Mouse (Mus musculus): Measurements from ENCODE around the gene Dlx2. TPM values are rescaled to one million over a fixed set of nuclear protein-coding genes. Genes with fewer than 3 reads are reported as not detected.
A peak's percentile ranks its signal among the peaks of the same experiment; 100 is the strongest.

Gene Dlx2
- polyA plus RNA-seq, 1 experiment, result 16.0 TPM

DNA sequence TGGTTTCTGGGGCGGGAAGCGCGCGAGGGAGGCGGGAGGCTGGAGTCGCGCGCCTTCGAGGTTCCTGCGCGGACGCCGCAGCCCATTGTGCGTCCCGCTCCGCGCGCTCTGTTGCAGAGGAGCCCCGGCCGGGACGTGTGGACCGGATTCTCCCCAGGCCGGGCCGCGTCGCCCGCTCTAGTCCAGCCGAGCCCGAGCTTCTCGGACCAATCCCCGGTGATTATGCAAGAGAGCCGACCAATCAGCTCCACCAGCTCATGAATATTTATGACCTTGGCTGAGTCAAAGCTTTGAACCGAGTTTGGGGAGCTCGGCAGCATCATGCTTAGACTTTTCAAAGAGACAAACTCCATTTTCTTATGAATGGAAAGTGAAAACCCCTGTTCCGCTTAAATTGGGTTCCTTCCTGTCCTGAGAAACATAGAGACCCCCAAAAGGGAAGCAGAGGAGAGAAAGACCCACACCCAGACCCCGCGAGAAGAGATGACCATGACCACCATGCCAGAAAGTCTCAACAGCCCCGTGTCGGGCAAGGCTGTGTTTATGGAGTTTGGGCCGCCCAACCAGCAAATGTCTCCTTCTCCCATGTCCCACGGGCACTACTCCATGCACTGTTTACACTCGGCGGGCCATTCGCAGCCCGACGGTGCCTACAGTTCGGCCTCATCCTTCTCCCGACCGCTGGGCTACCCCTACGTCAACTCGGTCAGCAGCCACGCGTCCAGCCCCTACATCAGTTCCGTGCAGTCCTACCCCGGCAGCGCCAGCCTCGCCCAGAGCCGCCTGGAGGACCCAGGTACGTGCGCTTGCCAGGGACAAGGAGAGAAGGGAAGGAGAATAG, 16.8 kb downstream of the Dlx2 start:
- Histone ChIP-seq H3K36me3 (ENCODE audit: control insufficient read depth, insufficient read depth) (peaks cover 4% of the 10 kb centered on the region), H3K4me3 (ENCODE audit: insufficient read depth, poor library complexity, severe bottlenecking) (peak overlapping the region; percentile 49), H3K79me2 (ENCODE audit: control insufficient read depth, insufficient read depth) (peaks cover 6% of the 10 kb centered on the region), H3ac (ENCODE audit: control insufficient read depth, insufficient read length, low read depth) (peak overlapping the region; percentile 82), H3K27me3 (ENCODE audit: control insufficient read depth, insufficient read depth, insufficient read length) (no peaks in the 10 kb centered on the region), H3K79me3 (ENCODE audit: low read depth) (peaks cover 1% of the 10 kb centered on the region)
- no peak for TF ChIP-seq MYOD1 (IDR thresholded peaks at IDR 0.05; ENCODE audit: control insufficient read depth, insufficient read length, low read depth)
- peak; percentile 32 for TF ChIP-seq MAX (IDR thresholded peaks at IDR 0.05)
- TF ChIP-seq MYOG (IDR thresholded peaks at IDR 0.05; ENCODE audit: control insufficient read depth, extremely low read depth, insufficient read length), result no peak
- TF ChIP-seq CEBPB (IDR thresholded peaks at IDR 0.05; ENCODE audit: low read depth), result peak; percentile 92
- no peak for TF ChIP-seq CTCF (IDR thresholded peaks at IDR 0.05; ENCODE audit: control insufficient read depth, insufficient read depth, insufficient read length)
- no peak for TF ChIP-seq FOSL1 (IDR thresholded peaks at IDR 0.05; ENCODE audit: insufficient read depth, low read length, poor library complexity, severe bottlenecking)
- TF ChIP-seq USF1 (IDR thresholded peaks at IDR 0.05; ENCODE audit: low read depth), result no peak

DNA sequence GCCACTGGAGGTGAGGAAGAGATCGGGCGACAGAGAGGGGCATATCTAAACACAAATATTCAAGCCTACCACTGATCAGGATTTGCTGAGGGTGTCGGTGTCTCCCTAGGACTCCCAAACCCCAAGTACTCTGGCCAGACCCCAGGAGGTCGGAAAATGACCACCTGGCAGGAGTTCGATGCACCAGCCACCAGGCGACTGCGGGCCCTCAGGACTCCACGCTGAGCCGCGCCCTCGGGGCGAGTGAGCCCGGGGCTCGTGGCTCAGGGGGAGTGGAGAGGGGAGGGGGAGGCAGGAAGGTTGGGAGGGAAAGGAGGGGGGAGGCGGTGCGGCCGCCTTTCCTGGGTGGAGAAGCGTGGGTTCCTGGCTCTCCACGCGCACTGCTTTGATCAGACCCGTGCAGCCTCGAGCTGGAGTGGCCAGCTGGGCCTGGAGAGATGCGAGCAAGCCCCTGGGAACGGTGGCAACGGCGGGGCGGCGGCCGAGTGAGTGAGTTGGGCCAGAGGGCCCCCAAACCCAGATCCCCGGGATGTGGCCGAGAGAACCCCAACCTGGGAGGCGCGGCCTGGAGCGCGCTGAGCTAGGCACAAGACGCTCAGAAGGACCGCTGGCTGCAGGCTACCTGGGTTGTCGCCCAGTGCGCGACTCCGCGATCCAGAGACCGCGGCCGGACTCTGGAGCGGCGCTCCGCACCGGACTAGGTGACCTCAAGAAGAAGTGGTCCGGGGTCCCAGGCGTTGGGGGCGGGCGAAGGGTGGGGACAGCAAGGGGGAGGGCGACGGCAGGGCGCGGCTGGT, 17.6 kb downstream of the Dlx2 start:
- Histone ChIP-seq H3K36me3 (ENCODE audit: control insufficient read depth, insufficient read depth) (peaks cover 4% of the 10 kb centered on the region), H3K79me3 (ENCODE audit: low read depth) (peaks cover 1% of the 10 kb centered on the region), H3K27me3 (ENCODE audit: control insufficient read depth, insufficient read depth, insufficient read length) (no peaks in the 10 kb centered on the region), H3K4me3 (ENCODE audit: insufficient read depth, poor library complexity, severe bottlenecking) (peak overlapping the region; percentile 49), H3ac (ENCODE audit: control insufficient read depth, insufficient read length, low read depth) (peak overlapping the region; percentile 82), H3K79me2 (ENCODE audit: control insufficient read depth, insufficient read depth) (peaks cover 6% of the 10 kb centered on the region)
- TF ChIP-seq MAX (IDR thresholded peaks at IDR 0.05), result peak; percentile 17
- no peak for TF ChIP-seq USF1 (IDR thresholded peaks at IDR 0.05; ENCODE audit: low read depth)
- no peak for TF ChIP-seq MYOG (IDR thresholded peaks at IDR 0.05; ENCODE audit: control insufficient read depth, extremely low read depth, insufficient read length)
- no peak for TF ChIP-seq MYOD1 (IDR thresholded peaks at IDR 0.05; ENCODE audit: control insufficient read depth, insufficient read length, low read depth)

DNA sequence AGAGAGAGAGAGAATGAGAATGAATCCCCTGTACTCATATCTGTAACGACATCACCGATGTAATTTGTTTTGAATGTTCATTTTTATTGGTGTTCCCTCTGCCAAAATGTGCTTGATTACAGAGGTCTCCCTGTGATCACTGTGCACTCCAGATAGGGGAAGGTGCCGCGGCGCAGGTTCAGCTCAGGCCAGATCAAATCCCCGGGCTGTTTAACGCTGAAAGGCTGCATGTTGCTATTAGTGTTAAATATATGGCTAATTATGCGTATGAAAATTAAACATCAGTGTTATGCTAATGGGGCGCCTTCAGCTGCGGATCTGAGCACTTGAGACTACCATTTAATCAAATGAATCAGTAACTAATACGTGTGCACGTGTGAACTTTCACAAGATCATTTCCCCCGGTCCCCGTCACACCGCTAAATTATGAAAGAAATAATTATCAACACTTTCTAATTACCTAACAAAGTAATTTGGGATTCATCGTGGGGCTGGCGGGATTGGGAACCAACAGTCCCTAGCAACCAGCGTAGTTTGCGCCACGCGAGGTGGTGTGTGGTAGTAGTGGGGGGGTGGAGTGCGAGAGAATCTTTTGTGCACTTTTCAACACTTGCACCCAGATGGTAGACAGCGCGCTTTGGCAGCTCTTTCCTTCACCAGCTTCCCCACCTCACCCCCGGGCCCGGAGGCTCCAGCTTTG, 18.4 kb downstream of the Dlx2 start, which contains the start of gene Dlx1:
TSS of gene Dlx1 (plus strand) at position 100 of the 700 bp plus-strand sequence.
- Histone ChIP-seq H3ac (ENCODE audit: control insufficient read depth, insufficient read length, low read depth) (peak within 1 kb of the TSS; percentile 82), H3K36me3 (ENCODE audit: control insufficient read depth, insufficient read depth) (peaks cover under 1% of the 10 kb centered on the region), H3K4me3 (ENCODE audit: insufficient read depth, poor library complexity, severe bottlenecking) (peak within 1 kb of the TSS; percentile 49), H3K27me3 (ENCODE audit: control insufficient read depth, insufficient read depth, insufficient read length) (no peaks in the 10 kb centered on the region), H3K79me2 (ENCODE audit: control insufficient read depth, insufficient read depth) (peaks cover 6% of the 10 kb centered on the region), H3K79me3 (ENCODE audit: low read depth) (peaks cover 1% of the 10 kb centered on the region)
- TF ChIP-seq MAX (IDR thresholded peaks at IDR 0.05), result no peak
- no peak for TF ChIP-seq CTCF (IDR thresholded peaks at IDR 0.05; ENCODE audit: control insufficient read depth, insufficient read depth, insufficient read length)
- no peak for TF ChIP-seq CEBPB (IDR thresholded peaks at IDR 0.05; ENCODE audit: low read depth)
- no peak for TF ChIP-seq MYOD1 (IDR thresholded peaks at IDR 0.05; ENCODE audit: control insufficient read depth, insufficient read length, low read depth)
- TF ChIP-seq FOSL1 (IDR thresholded peaks at IDR 0.05; ENCODE audit: insufficient read depth, low read length, poor library complexity, severe bottlenecking), result no peak
- no peak for TF ChIP-seq USF1 (IDR thresholded peaks at IDR 0.05; ENCODE audit: low read depth)
- TF ChIP-seq MYOG (IDR thresholded peaks at IDR 0.05; ENCODE audit: control insufficient read depth, extremely low read depth, insufficient read length), result no peak

DNA sequence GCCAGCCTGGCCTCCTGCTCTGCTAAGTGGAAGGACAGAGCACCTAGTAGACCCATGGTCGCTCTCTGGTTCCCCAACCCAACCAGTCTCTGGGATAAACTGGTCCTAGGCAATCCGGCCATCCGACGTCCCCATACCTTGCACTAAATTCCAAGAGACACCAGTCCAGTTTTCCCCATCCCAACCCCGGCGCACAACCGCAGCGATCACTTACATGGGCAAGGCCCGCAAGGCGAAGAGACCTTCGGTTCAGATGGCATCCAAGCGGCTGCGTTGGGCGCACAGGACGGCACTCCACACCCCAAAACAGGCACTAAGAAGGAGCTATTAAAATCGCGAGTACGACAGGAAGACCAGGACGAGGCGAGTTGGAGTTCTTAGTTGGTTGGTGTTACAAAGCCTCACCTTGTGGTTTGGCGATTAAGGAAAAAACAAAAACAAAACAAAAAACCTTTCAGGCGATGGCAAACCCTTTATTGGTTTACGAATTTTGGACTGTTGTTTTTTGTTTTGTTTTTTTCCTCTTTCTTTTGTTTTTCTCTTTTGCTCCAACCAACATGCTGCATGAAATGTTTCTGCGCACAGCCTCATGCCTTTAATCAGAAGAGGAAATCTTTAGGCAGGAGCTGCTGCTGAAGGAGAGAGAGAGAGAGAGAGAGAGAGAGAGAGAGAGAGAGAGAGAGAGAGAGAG, 19.1 kb downstream of the Dlx2 start:
- Histone ChIP-seq H3ac (ENCODE audit: control insufficient read depth, insufficient read length, low read depth) (no peak overlapping the region), H3K36me3 (ENCODE audit: control insufficient read depth, insufficient read depth) (no peaks in the 10 kb centered on the region), H3K27me3 (ENCODE audit: control insufficient read depth, insufficient read depth, insufficient read length) (no peaks in the 10 kb centered on the region), H3K4me3 (ENCODE audit: insufficient read depth, poor library complexity, severe bottlenecking) (no peak overlapping the region), H3K79me3 (ENCODE audit: low read depth) (peaks cover 1% of the 10 kb centered on the region), H3K79me2 (ENCODE audit: control insufficient read depth, insufficient read depth) (peaks cover 6% of the 10 kb centered on the region)
- TF ChIP-seq USF1 (IDR thresholded peaks at IDR 0.05; ENCODE audit: low read depth) (no peak), MYOD1 (IDR thresholded peaks at IDR 0.05; ENCODE audit: control insufficient read depth, insufficient read length, low read depth) (no peak), CTCF (IDR thresholded peaks at IDR 0.05; ENCODE audit: control insufficient read depth, insufficient read depth, insufficient read length) (no peak), MAX (IDR thresholded peaks at IDR 0.05) (no peak), CEBPB (IDR thresholded peaks at IDR 0.05; ENCODE audit: low read depth) (no peak), FOSL1 (IDR thresholded peaks at IDR 0.05; ENCODE audit: insufficient read depth, low read length, poor library complexity, severe bottlenecking) (no peak), MYOG (IDR thresholded peaks at IDR 0.05; ENCODE audit: control insufficient read depth, extremely low read depth, insufficient read length) (no peak)

Measured in C2C12 (cell line).